Mouse (Mus musculus) kidney, adult 2 months (tissue): ENCODE results near the gene Neb.

Experiments
- CTCF ChIP-seq: fragments of 200-500 bp; conservative IDR thresholded peaks from 2 replicates; pipeline ENCODE4 v1.5.1; 2011; ENCODE audit warnings: low read depth, mild to moderate bottlenecking, control low read depth, low read length, moderate library complexity, mixed read lengths; ENCODE audit not compliant: insufficient read depth, insufficient read length
- POLR2A ChIP-seq: fragments of 200-500 bp; IDR thresholded peaks from one replicate; pipeline ENCODE4 v1.6.1; 2011; ENCODE audit warnings: low read depth, low read length, control low read depth

DNA sequence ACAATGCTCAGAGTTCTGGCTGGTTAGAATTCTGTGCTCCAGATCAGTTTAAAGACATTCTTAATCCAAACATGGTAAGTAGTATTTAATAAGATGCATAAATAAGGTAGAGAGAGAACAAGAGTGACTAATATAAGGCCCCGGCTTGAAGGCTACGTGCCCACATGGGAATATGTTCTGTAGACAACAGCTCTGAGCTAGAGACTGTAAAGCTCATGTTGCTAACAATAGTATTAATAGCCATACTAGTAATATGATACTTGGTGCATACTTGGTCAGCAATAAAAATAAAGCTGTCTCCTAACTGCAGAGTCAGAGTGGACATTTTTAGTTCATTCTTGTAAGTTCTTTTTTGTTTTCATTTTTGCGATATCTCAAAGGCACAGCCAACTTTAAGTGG is 56.4 kb downstream of the Neb start:
- TF ChIP-seq CTCF: no peak
- no peak for TF ChIP-seq POLR2A
